Mouse (Mus musculus) MEL (cell line): ENCODE results near the gene Lrrtm3. TPM values are rescaled to one million over a fixed set of nuclear protein-coding genes. Genes with fewer than 3 reads are reported as not detected.

Experiments used
- DNase-seq: peaks from one replicate; pipeline ENCODE4 v3.0.0; 2011; ENCODE audit warnings: low read depth, low spot score
- H3K27ac ChIP-seq: 2 replicates; pipeline ENCODE4 v1.5.1; 2012; ENCODE audit warnings: low read depth, mild to moderate bottlenecking, control low read depth, low read length, moderate library complexity; ENCODE audit not compliant: control insufficient read depth
- H3K27me3 ChIP-seq, 2 experiments: fragments of 150-350 bp in 1 of 2; sonication (generic) in 1 of 2; 2 replicates each; pipeline ENCODE4 v1.6.1; 2012; ENCODE audit warnings: low read length in 2 of 2, mild to moderate bottlenecking in 2 of 2, improper control_type of control experiment in 1 of 2, moderate library complexity in 1 of 2; ENCODE audit not compliant: insufficient read depth in 2 of 2, control insufficient read depth in 1 of 2
- H3K36me3 ChIP-seq, 2 experiments: 2 replicates each; pipeline ENCODE4 v1.6.1; 2012 to 2014; ENCODE audit warnings: low read length in 2 of 2, improper control_type of control experiment in 1 of 2, inconsistent platforms in 1 of 2, mild to moderate bottlenecking in 1 of 2; ENCODE audit not compliant: insufficient read depth in 2 of 2, control insufficient read depth in 1 of 2
- H3K4me1 ChIP-seq, 2 experiments: fragments of 150-350 bp in 1 of 2; sonication (generic) in 1 of 2; 2 replicates each; pipeline ENCODE4 v1.6.1; 2012; ENCODE audit warnings: low read length in 2 of 2, improper control_type of control experiment in 1 of 2, mild to moderate bottlenecking in 1 of 2; ENCODE audit not compliant: insufficient read depth in 2 of 2, control insufficient read depth in 1 of 2
- H3K4me3 ChIP-seq, 2 experiments: fragments of 150-350 bp in 1 of 2; sonication (generic) in 1 of 2; 2 replicates each; pipeline ENCODE4 v1.5.1; 2012; ENCODE audit warnings: low read depth in 2 of 2, low read length in 2 of 2, mild to moderate bottlenecking in 2 of 2, moderate library complexity in 2 of 2, control low read depth in 1 of 2, improper control_type of control experiment in 1 of 2; ENCODE audit not compliant: control insufficient read depth in 1 of 2, insufficient read depth in 1 of 2
- H3K79me2 ChIP-seq: 2 replicates; pipeline ENCODE4 v1.6.1; 2012; ENCODE audit warnings: mild to moderate bottlenecking, low read length, moderate library complexity; ENCODE audit not compliant: control insufficient read depth, poor library complexity, insufficient read depth
- H3K9ac ChIP-seq: 2 replicates; pipeline ENCODE4 v1.6.1; 2012; ENCODE audit warnings: low read depth, mild to moderate bottlenecking, control low read depth, low read length, moderate library complexity; ENCODE audit not compliant: control insufficient read depth, poor library complexity, severe bottlenecking
- H3K9me3 ChIP-seq: fragments of 150-350 bp; sonication (generic); replicated peaks from 2 replicates; pipeline ENCODE4 v1.6.1; 2012; ENCODE audit warnings: mild to moderate bottlenecking, low read length, improper control_type of control experiment, moderate library complexity; ENCODE audit not compliant: insufficient read depth
- CHD1 ChIP-seq: IDR thresholded peaks from 2 replicates; pipeline ENCODE4 v1.6.1; 2012; ENCODE audit warnings: low read depth, mild to moderate bottlenecking, inconsistent platforms, low read length, improper control_type of control experiment
- CTCF ChIP-seq, 3 experiments: IDR thresholded peaks in 2 of 3; conservative IDR thresholded peaks in 1 of 3; 2 replicates each; pipeline ENCODE4 v1.5.1; 2011 to 2012; ENCODE audit warnings: low read length in 3 of 3, low read depth in 2 of 3, mild to moderate bottlenecking in 2 of 3, improper control_type of control experiment in 1 of 3, inconsistent platforms in 1 of 3, mixed read lengths in 1 of 3, moderate library complexity in 1 of 3; ENCODE audit not compliant: control insufficient read depth in 1 of 3, insufficient read depth in 1 of 3, poor library complexity in 1 of 3, severe bottlenecking in 1 of 3
- ELF1 ChIP-seq: IDR thresholded peaks from 2 replicates; pipeline ENCODE4 v1.6.1; 2014; ENCODE audit warnings: low read depth, mild to moderate bottlenecking, inconsistent platforms, low read length, improper control_type of control experiment, moderate library complexity
- EP300 ChIP-seq, 2 experiments: IDR thresholded peaks; 2 replicates each; pipeline ENCODE4 v1.6.1; 2011; ENCODE audit warnings: improper control_type of control experiment in 2 of 2, low read length in 2 of 2, low read depth in 1 of 2, mild to moderate bottlenecking in 1 of 2
- ETS1 ChIP-seq: IDR thresholded peaks from 2 replicates; pipeline ENCODE4 v1.6.1; 2012; ENCODE audit warnings: low read depth, mild to moderate bottlenecking, inconsistent platforms, low read length, improper control_type of control experiment, moderate library complexity
- GATA1 ChIP-seq: IDR thresholded peaks from 2 replicates; pipeline ENCODE4 v1.6.1; 2011; ENCODE audit warnings: low read depth, low read length, improper control_type of control experiment
- HCFC1 ChIP-seq: IDR thresholded peaks from 2 replicates; pipeline ENCODE4 v1.6.1; 2012; ENCODE audit warnings: low read depth, mild to moderate bottlenecking, inconsistent platforms, low read length, improper control_type of control experiment, moderate library complexity
- JUND ChIP-seq: IDR thresholded peaks from 2 replicates; pipeline ENCODE4 v1.6.1; 2011; ENCODE audit warnings: low read depth, mild to moderate bottlenecking, improper control_type of control experiment, low read length
- KAT2A ChIP-seq: conservative IDR thresholded peaks from 2 replicates; pipeline ENCODE4 v1.6.1; 2012; ENCODE audit warnings: low read depth, low read length, improper control_type of control experiment, inconsistent platforms
- MAFK ChIP-seq: IDR thresholded peaks from 2 replicates; pipeline ENCODE4 v1.6.1; 2011; ENCODE audit warnings: low read depth, mild to moderate bottlenecking, low read length, improper control_type of control experiment, borderline replicate concordance
- MAX ChIP-seq: IDR thresholded peaks from 2 replicates; pipeline ENCODE4 v1.6.1; 2011; ENCODE audit warnings: low read length, improper control_type of control experiment
- MAZ ChIP-seq: IDR thresholded peaks from 2 replicates; pipeline ENCODE4 v1.6.1; 2012; ENCODE audit warnings: low read depth, mild to moderate bottlenecking, inconsistent platforms, low read length, improper control_type of control experiment
- MYB ChIP-seq: IDR thresholded peaks from 2 replicates; pipeline ENCODE4 v1.6.1; 2011; ENCODE audit warnings: mild to moderate bottlenecking, low read depth, low read length, improper control_type of control experiment
- MYC ChIP-seq: IDR thresholded peaks from 2 replicates; pipeline ENCODE4 v1.6.1; 2011; ENCODE audit warnings: low read depth, mild to moderate bottlenecking, low read length, improper control_type of control experiment, moderate library complexity
- NRF1 ChIP-seq: IDR thresholded peaks from 2 replicates; pipeline ENCODE4 v1.6.1; 2014; ENCODE audit warnings: low read depth, mild to moderate bottlenecking, inconsistent platforms, low read length, improper control_type of control experiment, moderate library complexity; ENCODE audit not compliant: poor library complexity, insufficient read depth, severe bottlenecking
- POLR2A ChIP-seq, 2 experiments: IDR thresholded peaks; 2 replicates each; pipeline ENCODE4 v1.6.1; 2011 to 2012; ENCODE audit warnings: low read length in 2 of 2, mild to moderate bottlenecking in 2 of 2, control low read depth in 1 of 2, improper control_type of control experiment in 1 of 2, low read depth in 1 of 2, moderate library complexity in 1 of 2; ENCODE audit not compliant: control insufficient read depth in 1 of 2, insufficient read depth in 1 of 2, poor library complexity in 1 of 2
- POLR2AphosphoS5 ChIP-seq: IDR thresholded peaks from 2 replicates; pipeline ENCODE4 v1.6.1; 2012; ENCODE audit warnings: low read depth, borderline replicate concordance, mild to moderate bottlenecking, inconsistent platforms, low read length, moderate library complexity, mixed read lengths
- RAD21 ChIP-seq: IDR thresholded peaks from 2 replicates; pipeline ENCODE4 v1.6.1; 2011; ENCODE audit warnings: mild to moderate bottlenecking, low read depth, low read length, improper control_type of control experiment
- SIN3A ChIP-seq: IDR thresholded peaks from 2 replicates; pipeline ENCODE4 v1.6.1; 2012; ENCODE audit warnings: low read length, improper control_type of control experiment, inconsistent platforms
- SMC3 ChIP-seq: IDR thresholded peaks from 2 replicates; pipeline ENCODE4 v1.6.1; 2011; ENCODE audit warnings: low read depth, low read length, improper control_type of control experiment
- TBP ChIP-seq: IDR thresholded peaks from 2 replicates; pipeline ENCODE4 v1.8.0; 2011; ENCODE audit warnings: low read depth, low read length, improper control_type of control experiment
- USF1 ChIP-seq: IDR thresholded peaks from 2 replicates; pipeline ENCODE4 v1.6.1; 2014; ENCODE audit warnings: low read depth, mild to moderate bottlenecking, inconsistent platforms, low read length, improper control_type of control experiment, moderate library complexity
- ZC3H11A ChIP-seq: IDR thresholded peaks from 2 replicates; pipeline ENCODE4 v1.6.1; 2012; ENCODE audit warnings: low read depth, mild to moderate bottlenecking, inconsistent platforms, low read length, improper control_type of control experiment
- ZMIZ1 ChIP-seq: IDR thresholded peaks from 2 replicates; pipeline ENCODE4 v1.6.1; 2012; ENCODE audit warnings: low read depth, mild to moderate bottlenecking, inconsistent platforms, low read length, improper control_type of control experiment, moderate library complexity
- ZNF384 ChIP-seq: IDR thresholded peaks from 2 replicates; pipeline ENCODE4 v1.6.1; 2012; ENCODE audit warnings: low read depth, mild to moderate bottlenecking, inconsistent platforms, low read length, improper control_type of control experiment
- polyA plus RNA-seq, 2 experiments: library from polyadenylated mRNA; stranded (reverse) in 1 of 2; unstranded in 1 of 2; fragments of >175 nt in 1 of 2; fragments of >200 nt in 1 of 2; gene quantifications; 2 replicates each; pipeline versions ENCODE4 v1.2.1 to v1.2.4; 2012; ENCODE audit warnings: low replicate concordance in 2 of 2, low read depth in 1 of 2; ENCODE audit not compliant: insufficient read length in 2 of 2, insufficient read depth in 1 of 2, missing spikeins in 1 of 2
- total RNA-seq: library from RNA; depleted of rRNA; stranded (reverse); fragments of 300-350 nt; gene quantifications from 2 replicates; pipeline ENCODE4 v1.2.3, GENCODE M21; 2012

Gene Lrrtm3
- total and polyA plus RNA-seq, 3 experiments = not detected

- H3K4me3 ChIP-seq = no peak overlapping the region
- no peaks in the 10 kb centered on the region for H3K4me1 ChIP-seq
- H3K36me3 ChIP-seq = no peaks in the 10 kb centered on the region
- H3K27me3 ChIP-seq = no peaks in the 10 kb centered on the region
- H3K9ac ChIP-seq = no peak overlapping the region
- no peak for DNase-seq
- H3K9me3 ChIP-seq = no peaks in the 10 kb centered on the region
- H3K79me2 ChIP-seq = no peaks in the 10 kb centered on the region
- H3K27ac ChIP-seq = no peak overlapping the region
- TF ChIP-seq ZMIZ1 = no peak
- no peak for TF ChIP-seq CTCF (IDR thresholded peaks at IDR 0.05 in 2 of 3, conservative IDR thresholded peaks at IDR 0.05 in 1 of 3; ENCODE audit: control insufficient read depth in 1 of 3, insufficient read depth in 1 of 3, low read depth in 2 of 3, low read length in 3 of 3, poor library complexity in 1 of 3, severe bottlenecking in 1 of 3)
- no peak for TF ChIP-seq POLR2AphosphoS5
- TF ChIP-seq JUND = no peak
- TF ChIP-seq TBP = no peak
- no peak for TF ChIP-seq ZC3H11A
- no peak for TF ChIP-seq NRF1
- TF ChIP-seq EP300 (IDR thresholded peaks at IDR 0.05; ENCODE audit: low read depth in 1 of 2, low read length in 2 of 2) = no peak
- TF ChIP-seq GATA1 = no peak
- no peak for TF ChIP-seq KAT2A
- no peak for TF ChIP-seq USF1
- TF ChIP-seq MYC = no peak
- no peak for TF ChIP-seq MAZ
- no peak for TF ChIP-seq MYB
- TF ChIP-seq, all 39 proteins: peak for 0
These were observed 138.6 kb downstream of the Lrrtm3 start for GRCm38 (mm10) chr10:63951481-63951880.

DNA sequence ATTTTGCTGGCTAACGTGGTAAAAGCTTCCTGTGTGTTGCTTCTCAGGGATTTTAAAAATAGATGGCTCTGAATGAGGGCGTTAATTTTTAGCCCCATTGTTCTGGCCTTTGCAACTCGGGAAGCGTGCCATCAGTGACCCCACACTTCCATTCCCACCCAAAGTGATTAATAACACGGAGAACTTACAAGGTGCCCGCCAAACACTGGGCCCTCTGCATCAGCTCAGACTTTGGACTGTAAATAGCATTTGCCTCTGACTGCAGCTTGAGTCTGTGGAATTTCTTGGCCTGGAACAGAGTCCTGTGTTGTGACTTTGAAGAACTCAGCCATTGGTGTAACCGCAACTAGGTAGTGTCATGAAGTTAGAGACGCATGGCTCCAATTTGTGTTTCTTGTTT lies 139.2 kb downstream of the Lrrtm3 start:
- H3K36me3 ChIP-seq = no peaks in the 10 kb centered on the region
- H3K79me2 ChIP-seq = no peaks in the 10 kb centered on the region
- H3K4me3 ChIP-seq = no peak overlapping the region
- H3K4me1 ChIP-seq = no peaks in the 10 kb centered on the region
- no peaks in the 10 kb centered on the region for H3K27me3 ChIP-seq
- H3K27ac ChIP-seq = no peak overlapping the region
- no peak overlapping the region for H3K9ac ChIP-seq
- DNase-seq = no peak
- TF ChIP-seq CHD1 (no peak), MAZ (no peak), HCFC1 (no peak), MAX (no peak), ZC3H11A (no peak), SMC3 (no peak), RAD21 (no peak), POLR2A (IDR thresholded peaks at IDR 0.05; ENCODE audit: control insufficient read depth in 1 of 2, insufficient read depth in 1 of 2, low read depth in 1 of 2, low read length in 2 of 2, poor library complexity in 1 of 2) (no peak), ELF1 (no peak), GATA1 (no peak), SIN3A (no peak), EP300 (IDR thresholded peaks at IDR 0.05; ENCODE audit: low read depth in 1 of 2, low read length in 2 of 2) (no peak), MAFK (no peak), ETS1 (no peak), KAT2A (no peak), ZNF384 (no peak), USF1 (no peak)
- H3K9me3 ChIP-seq = no peaks in the 10 kb centered on the region
